Mouse (Mus musculus) midbrain, embryonic 16.5 days (tissue): Measurements from ENCODE around the gene Ddah1. TPM values are rescaled to one million over a fixed set of nuclear protein-coding genes. Genes with fewer than 3 reads are reported as not detected.

Experiments
- ATAC-seq: fragments of 200-750 bp; cut with Nextera tagmentation; 2 replicates; pipeline ENCODE4 v1.8.0; 2017; ENCODE audit warnings: moderate TSS enrichment
- H3K27ac ChIP-seq: fragments of 300-500 bp; sonication (generic); 2 replicates; pipeline ENCODE4 v1.5.1; 2014; ENCODE audit warnings: mild to moderate bottlenecking, low read length, mixed read lengths
- H3K27me3 ChIP-seq: fragments of 300-500 bp; sonication (generic); 2 replicates; pipeline ENCODE4 v1.6.1; 2014; ENCODE audit warnings: low read depth, low read length, mixed read lengths; ENCODE audit not compliant: control insufficient read depth, insufficient read depth
- H3K36me3 ChIP-seq: fragments of 300-500 bp; sonication (generic); 2 replicates; pipeline ENCODE4 v1.6.1; 2014; ENCODE audit warnings: mild to moderate bottlenecking, low read length, moderate library complexity, mixed read lengths; ENCODE audit not compliant: control insufficient read depth, insufficient read depth
- H3K4me1 ChIP-seq: fragments of 300-500 bp; sonication (generic); 2 replicates; pipeline ENCODE4 v1.6.1; 2014; ENCODE audit warnings: mild to moderate bottlenecking, low read length, mixed read lengths; ENCODE audit not compliant: control insufficient read depth, insufficient read depth
- H3K4me2 ChIP-seq: fragments of 300-500 bp; sonication (generic); 2 replicates; pipeline ENCODE4 v1.6.1; 2014; ENCODE audit warnings: mild to moderate bottlenecking, low read length, mixed read lengths
- H3K4me3 ChIP-seq: fragments of 300-500 bp; sonication (generic); 2 replicates; pipeline ENCODE4 v1.5.1; 2014; ENCODE audit warnings: low read depth, mild to moderate bottlenecking, low read length, moderate library complexity, mixed read lengths
- H3K9ac ChIP-seq: fragments of 300-500 bp; sonication (generic); 2 replicates; pipeline ENCODE4 v1.6.1; 2014; ENCODE audit warnings: low read depth, low read length, mixed read lengths
- H3K9me3 ChIP-seq: fragments of 300-500 bp; sonication (generic); replicated peaks from 2 replicates; pipeline ENCODE4 v1.6.1; 2014; ENCODE audit warnings: mild to moderate bottlenecking, low read length, mixed read lengths; ENCODE audit not compliant: control insufficient read depth, poor library complexity, severe bottlenecking
- WGBS: fragments of 180-500 bp; shearing (Covaris S2); extraction: QIAGEN DNeasy Blood & Tissue Kit; methylation state at CpG from one replicate; pipeline ENCODE4 v1.1.7; 2014; 5-methylcytosine and 5-hydroxymethylcytosine counted together
- polyA plus RNA-seq: library from polyadenylated mRNA; unstranded; fragments of >200 nt; fragmentation: Nextera tagmentation; extraction: Ambion mirVana; gene quantifications from 2 replicates; pipeline ENCODE4 v1.2.1, GENCODE M21; 2015

The Ddah1 gene
- 151 and 166 TPM in 2 replicates for polyA plus RNA-seq

- no peaks in the 10 kb centered on the region for H3K27me3 ChIP-seq
- H3K36me3 ChIP-seq = no peaks in the 10 kb centered on the region
- H3K9me3 ChIP-seq = no peaks in the 10 kb centered on the region
- H3K4me2 ChIP-seq = peak within 1 kb of the TSS; percentile 95
- peak within 1 kb of the TSS; percentile 91 for H3K4me3 ChIP-seq
- peak; percentile 94 for ATAC-seq
- H3K9ac ChIP-seq = peak within 1 kb of the TSS; percentile 96
- under 1% methylated on average over 92 of the region's 97 CpGs for WGBS
- H3K4me1 ChIP-seq = peaks cover 22% of the 10 kb centered on the region
- peak within 1 kb of the TSS; percentile 89 for H3K27ac ChIP-seq
These were observed at the start of gene Ddah1 for GRCm38 (mm10) chr3:145758561-145759378. Gene Ddah1, plus strand, starts transcription at chr3:145758675.

- Histone ChIP-seq H3K4me2 (no peak overlapping the region), H3K27me3 (no peaks in the 10 kb centered on the region), H3K4me3 (no peak overlapping the region), H3K4me1 (no peaks in the 10 kb centered on the region), H3K9ac (no peak overlapping the region), H3K27ac (no peak overlapping the region), H3K9me3 (no peaks in the 10 kb centered on the region), H3K36me3 (no peaks in the 10 kb centered on the region)
- 87% methylated on average over 7 of the region's 7 CpGs for WGBS
- ATAC-seq = no peak
These were observed 42.6 kb upstream of the Ddah1 start for GRCm38 (mm10) chr3:145715923-145716322.

GRCm38 (mm10) chr3:145719660-145720059, 38.8 kb upstream of the Ddah1 start:
- no peak overlapping the region for H3K27ac ChIP-seq

GRCm38 (mm10) chr3:145725078-145725477, 33.4 kb upstream of the Ddah1 start:
- Histone ChIP-seq H3K36me3 (no peaks in the 10 kb centered on the region), H3K4me3 (no peak overlapping the region), H3K27me3 (no peaks in the 10 kb centered on the region), H3K9ac (no peak overlapping the region), H3K9me3 (no peaks in the 10 kb centered on the region), H3K27ac (no peak overlapping the region), H3K4me2 (no peak overlapping the region), H3K4me1 (peaks cover 11% of the 10 kb centered on the region)
- 79% methylated on average over 8 of the region's 8 CpGs for WGBS
- no peak for ATAC-seq

More at GRCm38 (mm10) chr3:145719660-145720059, 38.8 kb upstream of the Ddah1 start:
- no peak for ATAC-seq
- H3K9ac ChIP-seq = no peak overlapping the region
- no peaks in the 10 kb centered on the region for H3K4me1 ChIP-seq
- no peak overlapping the region for H3K4me3 ChIP-seq
- no peak overlapping the region for H3K4me2 ChIP-seq
- no peaks in the 10 kb centered on the region for H3K36me3 ChIP-seq
- 80% methylated on average over 4 of the region's 4 CpGs for WGBS
- H3K9me3 ChIP-seq = no peaks in the 10 kb centered on the region
- no peaks in the 10 kb centered on the region for H3K27me3 ChIP-seq

- no peak overlapping the region for H3K4me2 ChIP-seq
- H3K27ac ChIP-seq = no peak overlapping the region
- peaks cover 11% of the 10 kb centered on the region for H3K4me1 ChIP-seq
- no peak overlapping the region for H3K4me3 ChIP-seq
- H3K9me3 ChIP-seq = no peaks in the 10 kb centered on the region
- no peak overlapping the region for H3K9ac ChIP-seq
- ATAC-seq = no peak
- WGBS = 46% methylated on average over 8 of the region's 8 CpGs
- H3K27me3 ChIP-seq = no peaks in the 10 kb centered on the region
- H3K36me3 ChIP-seq = no peaks in the 10 kb centered on the region
These were observed 30.1 kb upstream of the Ddah1 start for GRCm38 (mm10) chr3:145728336-145728735.

GRCm38 (mm10) chr3:145729531-145729930, 28.9 kb upstream of the Ddah1 start:
- Histone ChIP-seq H3K4me1 (peaks cover 11% of the 10 kb centered on the region), H3K4me3 (no peak overlapping the region), H3K9me3 (no peaks in the 10 kb centered on the region), H3K36me3 (no peaks in the 10 kb centered on the region), H3K9ac (no peak overlapping the region), H3K27ac (no peak overlapping the region), H3K4me2 (no peak overlapping the region), H3K27me3 (no peaks in the 10 kb centered on the region)
- no peak for ATAC-seq
- WGBS = 76% methylated on average over 4 of the region's 4 CpGs

GRCm38 (mm10) chr3:145730092-145730491, 28.4 kb upstream of the Ddah1 start:
- no peak overlapping the region for H3K27ac ChIP-seq
- ATAC-seq = no peak
- H3K9me3 ChIP-seq = no peaks in the 10 kb centered on the region
- peaks cover 11% of the 10 kb centered on the region for H3K4me1 ChIP-seq
- H3K36me3 ChIP-seq = no peaks in the 10 kb centered on the region
- H3K4me3 ChIP-seq = no peak overlapping the region
- WGBS = 75% methylated on average over 3 of the region's 3 CpGs
- no peak overlapping the region for H3K9ac ChIP-seq
- no peaks in the 10 kb centered on the region for H3K27me3 ChIP-seq
- H3K4me2 ChIP-seq = no peak overlapping the region

- H3K9ac ChIP-seq = no peak overlapping the region
- H3K4me2 ChIP-seq = no peak overlapping the region
- H3K36me3 ChIP-seq = no peaks in the 10 kb centered on the region
- H3K4me3 ChIP-seq = no peak overlapping the region
- no peaks in the 10 kb centered on the region for H3K27me3 ChIP-seq
- H3K9me3 ChIP-seq = no peaks in the 10 kb centered on the region
- H3K27ac ChIP-seq = no peak overlapping the region
- no peaks in the 10 kb centered on the region for H3K4me1 ChIP-seq
- 89% methylated on average over 8 of the region's 8 CpGs for WGBS
- no peak for ATAC-seq
These were observed 23.6 kb upstream of the Ddah1 start for GRCm38 (mm10) chr3:145734857-145735256.

GRCm38 (mm10) chr3:145736562-145736961, 21.9 kb upstream of the Ddah1 start:
- Histone ChIP-seq H3K36me3 (no peaks in the 10 kb centered on the region), H3K4me2 (no peak overlapping the region), H3K27me3 (no peaks in the 10 kb centered on the region), H3K9ac (no peak overlapping the region), H3K4me1 (no peaks in the 10 kb centered on the region), H3K9me3 (no peaks in the 10 kb centered on the region), H3K27ac (no peak overlapping the region), H3K4me3 (no peak overlapping the region)
- no peak for ATAC-seq
- WGBS = 85% methylated on average over 5 of the region's 5 CpGs
